Mouse (Mus musculus): ENCODE data around the gene Wdr70.
"Not testable (repeated sequence)": the region's sequence is repeated elsewhere in the genome, so short reads cannot be mapped to it uniquely, and the experiment has no call there.

Gene Wdr70

GRCm38 (mm10) chr15:8098774-8099749 is at the start of gene Wdr70:
Gene Wdr70 (minus strand): TSS chr15:8099209.
- in situ Hi-C loops (cut with MboI, MseI): no loop called here

- in situ Hi-C loops (cut with MboI, MseI): no loop called here
These were observed 36.6 kb upstream of the Wdr70 start for GRCm38 (mm10) chr15:8135606-8136005.

GRCm38 (mm10) chr15:8131761-8132160 is 32.8 kb upstream of the Wdr70 start:
- in situ Hi-C loops (cut with MboI, MseI): no loop called here

- in situ Hi-C loops (cut with MboI, MseI): no loop called here
These were observed 32.3 kb upstream of the Wdr70 start for GRCm38 (mm10) chr15:8131268-8131667.

GRCm38 (mm10) chr15:8129281-8129680 is 30.3 kb upstream of the Wdr70 start:
- in situ Hi-C loops (cut with MboI, MseI): loop anchor here (10.0 kb wide), 1 partner anchor 176 kb away; no protein-coding TSS in a partner anchor

- in situ Hi-C loops (cut with MboI, MseI): loop anchor here (10.0 kb wide), 1 partner anchor 325 kb away; no protein-coding TSS in a partner anchor
These were observed 10.8 kb upstream of the Wdr70 start for GRCm38 (mm10) chr15:8109782-8110181.

- in situ Hi-C loops (cut with MboI, MseI): loop anchor here (10.0 kb wide), 1 partner anchor 326 kb away; no protein-coding TSS in a partner anchor
These were observed 10.1 kb upstream of the Wdr70 start, which contains the start of gene Nup155 for GRCm38 (mm10) chr15:8108966-8109743. Gene Nup155 (plus strand): TSS chr15:8109273.

GRCm38 (mm10) chr15:8108360-8108965 is 9.5 kb upstream of the Wdr70 start:
- in situ Hi-C loops (cut with MboI, MseI): loop anchor here (10.0 kb wide), 1 partner anchor 326 kb away; no protein-coding TSS in a partner anchor

GRCm38 (mm10) chr15:8101975-8102542 is 3.0 kb upstream of the Wdr70 start:
- in situ Hi-C loops (cut with MboI, MseI): loop anchor here (10.0 kb wide), 1 partner anchor 333 kb away; no protein-coding TSS in a partner anchor

- in situ Hi-C loops (cut with MboI, MseI): no loop called here
These were observed 1.2 kb downstream of the Wdr70 start for GRCm38 (mm10) chr15:8097853-8098252.

- in situ Hi-C loops (cut with MboI, MseI): not testable (repeated sequence)
These were observed 6.3 kb downstream of the Wdr70 start for GRCm38 (mm10) chr15:8092668-8093067.

GRCm38 (mm10) chr15:8090685-8091084 is 8.3 kb downstream of the Wdr70 start:
- in situ Hi-C loops (cut with MboI, MseI): no loop called here

GRCm38 (mm10) chr15:8088715-8089114 is 10.3 kb downstream of the Wdr70 start:
- in situ Hi-C loops (cut with MboI, MseI): no loop called here

GRCm38 (mm10) chr15:8087293-8087692 is 11.7 kb downstream of the Wdr70 start:
- in situ Hi-C loops (cut with MboI, MseI): no loop called here

- in situ Hi-C loops (cut with MboI, MseI): no loop called here
These were observed 16.9 kb downstream of the Wdr70 start for GRCm38 (mm10) chr15:8082139-8082538.

GRCm38 (mm10) chr15:8073159-8073558 is 25.9 kb downstream of the Wdr70 start:
- in situ Hi-C loops (cut with MboI, MseI): not testable (repeated sequence)

- in situ Hi-C loops (cut with MboI, MseI): loop anchor here (10.0 kb wide), 1 partner anchor 600 kb away; no protein-coding TSS in a partner anchor
These were observed 33.8 kb downstream of the Wdr70 start for GRCm38 (mm10) chr15:8065221-8065620.

- in situ Hi-C loops (cut with MboI, MseI): no loop called here
These were observed 47.8 kb downstream of the Wdr70 start for GRCm38 (mm10) chr15:8051177-8051576.

GRCm38 (mm10) chr15:8039834-8040233 is 59.2 kb downstream of the Wdr70 start:
- in situ Hi-C loops (cut with MboI, MseI): no loop called here

GRCm38 (mm10) chr15:8038457-8038856 is 60.6 kb downstream of the Wdr70 start:
- in situ Hi-C loops (cut with MboI, MseI): no loop called here

- in situ Hi-C loops (cut with MboI, MseI): no loop called here
These were observed 61.2 kb downstream of the Wdr70 start for GRCm38 (mm10) chr15:8037825-8038224.
